Mouse (Mus musculus): Measurements from ENCODE around the gene Olfr1564. TPM values are rescaled to one million over a fixed set of nuclear protein-coding genes. Genes with fewer than 3 reads are reported as not detected.

Olfr1564 gene
- not detected for polyA plus RNA-seq (2017; shearing (Covaris generic))

GRCm38 (mm10) chr17:33221590-33221989 is at the start of gene Olfr1564:
Gene Olfr1564 (minus strand): TSS chr17:33221690.

GRCm38 (mm10) chr17:33264376-33264775 is 42.9 kb upstream of the Olfr1564 start, which contains the start of gene Olfr63:
Gene Olfr63 (plus strand): TSS chr17:33264676.

GRCm38 (mm10) chr17:33254530-33255318 is 33.2 kb upstream of the Olfr1564 start, which contains the start of gene Zfp955a:
Gene Zfp955a (minus strand): TSS chr17:33255145.

GRCm38 (mm10) chr17:33191002-33191401 is 30.5 kb downstream of the Olfr1564 start, which contains the start of gene Olfr239:
Gene Olfr239 (plus strand): TSS chr17:33191302.

GRCm38 (mm10) chr17:33168147-33168546 is 53.3 kb downstream of the Olfr1564 start, which contains the start of gene Olfr55:
Gene Olfr55 (plus strand): TSS chr17:33168447.

Other genes starting within 250 kb of the Olfr1564 start
- 5.7 TPM for gene Zfp952, start 228.6 kb downstream of the Olfr1564 start, polyA plus RNA-seq (2017; shearing (Covaris generic))
- 1.7 TPM for gene Zfp763, start 188.3 kb downstream of the Olfr1564 start, polyA plus RNA-seq (2017; shearing (Covaris generic))
- not detected for gene 4921501E09Rik, start 153.6 kb downstream of the Olfr1564 start, polyA plus RNA-seq (2017; shearing (Covaris generic))
- 0.74 TPM for gene Zfp563, start 132.4 kb downstream of the Olfr1564 start, polyA plus RNA-seq (2017; shearing (Covaris generic))
- gene Morc2b, start 82.0 kb downstream of the Olfr1564 start, polyA plus RNA-seq (2017; shearing (Covaris generic)), result 0.20 TPM
- gene Olfr55, start 53.2 kb downstream of the Olfr1564 start, polyA plus RNA-seq (2017; shearing (Covaris generic)), result not detected
- gene Olfr239, start 30.4 kb downstream of the Olfr1564 start, polyA plus RNA-seq (2017; shearing (Covaris generic)), result not detected
- 8.4 TPM for gene Zfp955a, start 33.5 kb upstream of the Olfr1564 start, polyA plus RNA-seq (2017; shearing (Covaris generic))
- not detected for gene Olfr63, start 43.0 kb upstream of the Olfr1564 start, polyA plus RNA-seq (2017; shearing (Covaris generic))
- 3.2 TPM for gene Zfp955b, start 67.9 kb upstream of the Olfr1564 start, polyA plus RNA-seq (2017; shearing (Covaris generic))
- gene Zfp81, start 137.2 kb upstream of the Olfr1564 start, polyA plus RNA-seq (2017; shearing (Covaris generic)), result 7.6 TPM
- 6.4 TPM for gene Zfp101, start 173.0 kb upstream of the Olfr1564 start, polyA plus RNA-seq (2017; shearing (Covaris generic))
- not detected for gene Actl9, start 211.2 kb upstream of the Olfr1564 start, polyA plus RNA-seq (2017; shearing (Covaris generic))